Mouse (Mus musculus) heart, adult 2 months (tissue): Measurements from ENCODE around the gene Actl7b.

ENCODE experiments used
- CTCF ChIP-seq: fragments of 200-600 bp; IDR thresholded peaks from 2 replicates; pipeline ENCODE4 v1.8.1; 2022; ENCODE audit warnings: antibody characterized with exemption, mild to moderate bottlenecking, moderate library complexity
- EP300 ChIP-seq: fragments of 200-500 bp; IDR thresholded peaks from 2 replicates; pipeline ENCODE4 v1.6.1; 2011; ENCODE audit warnings: low read depth, low read length, control low read depth; ENCODE audit not compliant: insufficient read depth
- POLR2A ChIP-seq: fragments of 200-500 bp; IDR thresholded peaks from 2 replicates; pipeline ENCODE4 v1.6.1; 2011; ENCODE audit warnings: mild to moderate bottlenecking, low read depth, low read length, control low read depth; ENCODE audit not compliant: insufficient read depth

DNA sequence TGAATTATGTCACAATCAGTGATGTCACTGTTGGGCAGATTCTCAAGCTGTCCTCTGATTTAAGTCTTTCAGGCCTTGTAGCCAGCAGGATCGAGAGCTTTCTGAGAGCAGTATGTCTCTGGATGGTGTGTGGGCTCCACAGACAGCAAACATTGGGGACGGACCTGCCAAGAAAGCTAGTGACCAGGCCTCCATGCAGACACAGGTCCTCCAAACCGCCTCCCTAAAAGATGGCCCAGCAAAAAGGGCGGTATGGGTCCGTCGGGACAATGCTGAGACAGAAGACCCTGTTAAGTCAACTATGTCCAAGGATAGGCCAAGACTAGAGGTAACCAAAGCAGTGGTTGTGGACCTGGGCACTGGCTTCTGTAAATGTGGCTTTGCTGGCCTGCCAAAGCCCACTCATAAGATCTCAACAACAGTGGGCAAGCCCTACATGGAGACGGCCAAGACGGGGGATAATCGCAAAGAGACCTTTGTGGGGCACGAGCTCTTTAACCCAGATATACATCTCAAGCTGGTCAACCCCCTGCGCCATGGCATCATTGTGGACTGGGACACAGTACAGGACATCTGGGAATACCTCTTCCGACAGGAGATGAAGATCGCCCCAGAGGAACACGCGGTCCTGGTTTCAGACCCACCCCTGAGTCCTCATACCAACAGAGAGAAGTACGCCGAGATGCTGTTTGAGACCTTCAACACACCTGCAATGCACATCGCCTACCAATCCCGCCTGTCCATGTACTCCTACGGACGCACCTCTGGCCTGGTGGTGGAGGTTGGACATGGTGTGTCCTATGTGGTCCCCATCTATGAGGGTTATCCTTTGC lies 2.3 kb upstream of the Actl7b start, which contains the start of gene Actl7a:
- TF ChIP-seq CTCF (no peak), POLR2A (no peak), EP300 (no peak)
